Mouse (Mus musculus): Measurements from ENCODE around the gene Hoxb5. TPM values are rescaled to one million over a fixed set of nuclear protein-coding genes. Genes with fewer than 3 reads are reported as not detected.

Hoxb5 gene
- total RNA-seq, 1 experiment from 2014 or later, result 17.1 TPM

DNA sequence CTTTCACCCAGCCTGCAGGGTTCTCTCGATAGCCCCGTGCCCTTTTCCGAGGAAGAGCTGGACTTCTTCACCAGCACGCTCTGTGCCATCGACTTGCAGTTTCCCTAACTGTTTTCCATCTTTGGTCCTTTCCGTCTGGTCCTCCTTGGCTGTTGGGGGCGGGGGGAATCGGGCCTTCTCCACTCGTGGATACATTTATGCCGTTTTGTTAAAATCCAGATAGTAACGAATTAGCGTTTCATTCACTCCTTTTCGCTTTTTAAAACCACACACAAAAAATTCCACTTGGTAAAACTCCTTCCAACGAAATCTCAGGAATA lies 50.3 kb downstream of the Hoxb5 start:
- peak; percentile 57 for DNase-seq

DNA sequence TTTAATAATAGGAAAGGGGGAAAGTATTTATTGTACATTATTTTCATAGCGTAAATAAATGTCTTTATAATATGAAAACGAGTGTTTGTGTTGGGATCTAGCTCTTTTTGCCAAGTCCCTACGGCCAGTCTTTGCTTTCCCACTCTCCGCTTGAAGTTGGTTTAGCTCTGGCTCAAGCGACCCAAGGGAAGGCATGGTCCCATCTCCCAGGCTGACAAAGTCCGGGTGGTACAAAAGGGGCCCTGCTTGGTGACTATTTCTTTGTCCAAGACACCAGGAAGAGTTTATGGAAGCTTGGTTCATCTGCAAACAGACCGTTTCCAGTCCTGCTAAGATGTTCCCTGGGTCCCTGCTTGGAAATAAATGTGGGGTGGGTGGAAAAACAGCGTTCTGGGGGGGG lies 50.8 kb downstream of the Hoxb5 start:
- DNase-seq, result peak; percentile 46

DNA sequence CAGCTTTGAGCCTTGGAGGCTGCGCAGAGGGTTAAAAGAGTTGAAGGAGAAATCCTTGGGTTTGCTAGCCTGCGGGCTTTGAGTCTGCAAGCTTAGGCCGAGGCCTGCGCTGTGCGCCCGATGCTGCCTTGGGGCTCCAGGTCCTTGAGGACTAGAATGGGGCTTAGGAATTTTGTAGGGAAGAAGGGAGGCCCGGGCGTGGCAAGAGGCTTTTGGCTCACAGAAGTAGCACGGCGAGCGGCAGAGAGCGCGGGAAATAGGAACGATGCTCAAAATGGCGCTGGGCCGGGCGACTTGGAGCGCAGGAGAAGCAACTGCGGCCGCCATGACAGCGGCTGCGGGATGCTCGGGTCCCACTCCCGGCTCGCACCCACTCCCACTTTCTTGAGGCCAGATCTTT lies 51.2 kb downstream of the Hoxb5 start:
- DNase-seq, result peak; percentile 77

DNA sequence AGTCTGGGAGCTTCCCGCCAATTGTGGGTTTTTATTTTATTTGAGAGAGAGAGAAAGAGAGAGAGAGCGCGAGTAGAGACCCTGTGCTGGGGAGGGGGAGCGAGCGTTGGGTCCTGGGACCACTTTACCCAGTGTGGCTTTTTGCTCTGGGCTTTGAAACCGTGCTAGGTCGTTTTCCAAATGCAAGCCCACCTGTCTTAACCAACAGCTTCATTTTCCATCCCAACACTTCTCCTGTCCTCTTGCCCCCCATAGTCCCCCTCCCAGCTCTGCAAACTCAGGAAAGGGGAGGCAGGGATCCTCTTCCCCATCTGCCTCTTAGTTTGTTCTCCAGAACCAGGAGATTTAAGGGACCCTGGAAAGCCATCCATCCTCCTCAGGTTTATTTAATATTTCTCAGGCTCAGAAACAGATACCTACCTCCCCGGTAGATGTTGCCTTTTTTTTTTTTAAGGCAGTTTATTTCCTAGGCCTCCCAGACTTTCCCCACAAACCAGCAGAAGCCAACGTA lies 51.7 kb downstream of the Hoxb5 start:
- no peak for DNase-seq

Small RNA genes lying within 50 kb of the gene (microRNA-seq; reads per million reads assigned to microRNA genes)
- gene Mir10a (35,720 to 56,963 reads per million in 2 experiments), gene Mir196a-1 (27.4 to 30.3 reads per million in 2 experiments)

Other genes starting within 250 kb of the Hoxb5 start
- gene Ube2z, start 237.9 kb upstream of the Hoxb5 start, total RNA-seq (2021), result 43.8 and 45.2 TPM in 2 replicates
- gene Atp5g1, start 227.7 kb upstream of the Hoxb5 start, total RNA-seq (2021), result 244 and 262 TPM in 2 replicates
- gene Calcoco2, start 191.4 kb upstream of the Hoxb5 start, total RNA-seq (2021), result not detected in 2 replicates
- not detected in 2 replicates for gene Ttll6, start 169.6 kb upstream of the Hoxb5 start, total RNA-seq (2021)
- not detected in 2 replicates for gene Hoxb13, start 109.0 kb upstream of the Hoxb5 start, total RNA-seq (2021)
- 99.3 and 156 TPM in 2 replicates for gene Hoxb9, start 31.9 kb upstream of the Hoxb5 start, total RNA-seq (2021)
- gene Hoxb8, start 21.4 kb upstream of the Hoxb5 start, total RNA-seq (2021), result 56.7 and 59.4 TPM in 2 replicates
- gene Hoxb7, start 16.7 kb upstream of the Hoxb5 start, total RNA-seq (2021), result 34.3 and 37.8 TPM in 2 replicates
- gene Hoxb6, start 10.9 kb upstream of the Hoxb5 start, total RNA-seq (2021), result 35.7 and 39.8 TPM in 2 replicates
- 14.0 and 15.7 TPM in 2 replicates for gene Hoxb4, start 14.9 kb downstream of the Hoxb5 start, total RNA-seq (2021)
- gene Hoxb3, start 20.0 kb downstream of the Hoxb5 start, total RNA-seq (2021), result 17.1 and 26.0 TPM in 2 replicates
- 18.0 and 19.3 TPM in 2 replicates for gene Hoxb2, start 47.2 kb downstream of the Hoxb5 start, total RNA-seq (2021)
- not detected in 2 replicates for gene Hoxb1, start 62.4 kb downstream of the Hoxb5 start, total RNA-seq (2021)
- gene Skap1, start 161.3 kb downstream of the Hoxb5 start, total RNA-seq (2021), result 4.0 and 12.9 TPM in 2 replicates

All from adrenal gland, postnatal 14 days (tissue).